Mouse (Mus musculus): ENCODE measurements around the gene Smim6.

- TF ChIP-seq CTCF (IDR thresholded peaks at IDR 0.05; ENCODE audit: borderline replicate concordance, insufficient read depth, low read depth, low read length), result no peak
- no peak for TF ChIP-seq POLR2A (IDR thresholded peaks at IDR 0.05; ENCODE audit: borderline replicate concordance, insufficient read depth, low read length)
Observed at GRCm38 (mm10) chr11:115919073-115919472, 7.3 kb downstream of the Smim6 start.

Measured in cerebellum, adult 2 months (tissue).